Mouse (Mus musculus) megakaryocyte, embryonic 14.5 days (primary cell): ENCODE results near the gene Magi2.

ENCODE experiments used
- FLI1 ChIP-seq: IDR thresholded peaks from 2 replicates; pipeline ENCODE4 v1.6.1; 2012; ENCODE audit warnings: low read length, inconsistent platforms, mixed read lengths
- GATA1 ChIP-seq: IDR thresholded peaks from 3 replicates; pipeline ENCODE4 v1.6.1; 2012; ENCODE audit warnings: mixed read lengths, low read length, inconsistent platforms, borderline replicate concordance

- TF ChIP-seq GATA1 (no peak), FLI1 (no peak)
Measured at GRCm38 (mm10) chr5:20678573-20678972, 1451.7 kb downstream of the Magi2 start.
